Mouse (Mus musculus) liver, postnatal 0 days (tissue): ENCODE results near the gene Cdk12.

ENCODE experiments used
- CTCF ChIP-seq: sonication (generic); IDR thresholded peaks from 2 replicates; pipeline ENCODE4 v1.5.1; 2016; ENCODE audit warnings: antibody characterized with exemption, low read depth
- EP300 ChIP-seq: IDR thresholded peaks from 2 replicates; pipeline ENCODE4 v1.6.1; 2016; ENCODE audit warnings: antibody characterized with exemption, low read depth, mild to moderate bottlenecking

DNA sequence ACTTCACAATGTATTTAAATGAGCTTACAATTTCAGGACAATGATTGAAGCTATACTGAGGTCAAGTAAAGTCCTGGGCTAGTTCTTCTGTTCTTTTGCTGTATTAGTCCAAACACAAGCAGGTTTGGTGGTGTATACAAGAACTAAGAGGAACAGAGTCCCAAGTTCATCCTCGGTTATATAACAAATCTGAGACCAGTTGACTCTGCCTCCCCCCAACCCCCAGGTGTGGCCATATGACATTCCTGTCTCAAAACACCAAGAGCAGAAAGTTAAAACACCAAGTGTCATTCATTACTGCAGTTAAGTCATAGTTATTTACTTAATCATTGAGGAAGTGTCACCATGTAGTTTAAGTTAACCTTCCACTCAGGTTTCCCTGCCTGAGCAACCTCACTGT, 34.5 kb upstream of the Cdk12 start:
- TF ChIP-seq CTCF = no peak
- TF ChIP-seq EP300 = no peak
